Mouse (Mus musculus) hindbrain, embryonic 16.5 days (tissue): ENCODE data around the gene Ptges3l. TPM values are rescaled to one million over a fixed set of nuclear protein-coding genes. Genes with fewer than 3 reads are reported as not detected.
"Not testable (repeated sequence)": the region's sequence is repeated elsewhere in the genome, so short reads cannot be mapped to it uniquely, and the experiment has no call there.

ENCODE experiments used
- ATAC-seq: fragments of 200-750 bp; cut with Nextera tagmentation; 2 replicates; pipeline ENCODE4 v1.8.0; 2017; ENCODE audit warnings: moderate TSS enrichment, moderate library complexity
- H3K27ac ChIP-seq: fragments of 300-500 bp; sonication (generic); 2 replicates; pipeline ENCODE4 v1.5.1; 2014; ENCODE audit warnings: low read depth, mild to moderate bottlenecking, control low read depth, low read length, moderate library complexity
- H3K27me3 ChIP-seq: fragments of 300-500 bp; sonication (generic); replicated peaks from 2 replicates; pipeline ENCODE4 v1.6.1; 2014; ENCODE audit warnings: low read length; ENCODE audit not compliant: control insufficient read depth, insufficient read depth
- H3K36me3 ChIP-seq: fragments of 300-500 bp; sonication (generic); 2 replicates; pipeline ENCODE4 v1.6.1; 2014; ENCODE audit warnings: mild to moderate bottlenecking, low read length, moderate library complexity, mixed read lengths; ENCODE audit not compliant: control insufficient read depth, insufficient read depth
- H3K4me1 ChIP-seq: fragments of 300-500 bp; sonication (generic); 2 replicates; pipeline ENCODE4 v1.6.1; 2014; ENCODE audit warnings: low read depth, low read length; ENCODE audit not compliant: control insufficient read depth, insufficient read depth
- H3K4me2 ChIP-seq: fragments of 300-500 bp; sonication (generic); 2 replicates; pipeline ENCODE4 v1.6.1; 2014; ENCODE audit warnings: mild to moderate bottlenecking, low read length, control low read depth, moderate library complexity
- H3K4me3 ChIP-seq: fragments of 300-500 bp; sonication (generic); 2 replicates; pipeline ENCODE4 v1.5.1; 2014; ENCODE audit warnings: mild to moderate bottlenecking, low read length, control low read depth, moderate library complexity
- H3K9ac ChIP-seq: fragments of 300-500 bp; sonication (generic); 2 replicates; pipeline ENCODE4 v1.6.1; 2014; ENCODE audit warnings: low read depth, mild to moderate bottlenecking, control low read depth, low read length, moderate library complexity
- H3K9me3 ChIP-seq: fragments of 300-500 bp; sonication (generic); 2 replicates; pipeline ENCODE4 v1.6.1; 2014; ENCODE audit warnings: mild to moderate bottlenecking, low read length, moderate library complexity; ENCODE audit not compliant: control insufficient read depth
- WGBS: fragments of 180-500 bp; shearing (Covaris S2); extraction: QIAGEN DNeasy Blood & Tissue Kit; methylation state at CpG from one replicate; pipeline ENCODE4 v1.1.7; 2014; 5-methylcytosine and 5-hydroxymethylcytosine counted together
- polyA plus RNA-seq: library from polyadenylated mRNA; unstranded; fragments of >200 nt; fragmentation: Nextera tagmentation; extraction: Ambion mirVana; gene quantifications from 2 replicates; pipeline ENCODE4 v1.2.1, GENCODE M21; 2015

Gene Ptges3l
- polyA plus RNA-seq, 1 experiment from 2014 or later = 3.1 TPM

DNA sequence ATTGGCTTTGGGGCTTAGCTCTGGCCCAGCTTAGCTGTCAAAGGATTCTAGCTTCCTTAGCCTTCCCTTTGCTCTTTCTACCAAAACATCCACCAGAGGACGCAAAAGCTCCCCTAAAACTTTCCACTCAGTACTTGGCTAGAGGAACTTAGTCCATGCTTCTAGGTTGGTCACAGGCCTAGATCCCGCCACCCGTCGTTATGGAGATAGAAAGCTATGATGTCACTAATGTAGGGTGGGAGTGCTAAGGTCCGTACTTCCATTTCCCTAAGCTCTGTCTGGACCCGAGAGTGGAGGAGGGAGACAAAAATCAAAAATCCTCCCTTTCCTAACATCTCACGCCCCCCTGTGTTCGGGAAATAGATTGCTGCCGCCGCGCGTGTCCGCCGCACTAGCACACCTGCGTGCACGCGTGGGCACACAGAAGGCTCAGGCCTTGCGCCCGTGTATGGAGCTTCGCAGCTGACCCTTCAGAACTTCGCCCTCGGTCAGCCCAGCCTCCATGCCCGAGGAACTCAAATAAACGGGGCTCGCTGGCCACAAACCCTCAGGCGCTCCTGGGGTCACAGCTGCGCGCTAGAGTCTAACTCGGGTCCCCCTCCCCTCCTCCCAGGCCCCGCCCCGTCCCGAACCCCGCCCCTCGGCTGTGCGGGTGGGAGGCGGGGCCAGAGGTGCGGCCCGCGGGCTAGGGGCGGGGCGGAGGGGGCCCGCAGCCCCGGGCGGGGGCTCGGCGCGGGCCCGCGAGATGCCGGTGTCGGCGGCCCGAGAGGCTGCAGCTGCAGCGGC, 42.5 kb upstream of the Ptges3l start:
- Histone ChIP-seq H3K4me1 (peaks cover 40% of the 10 kb centered on the region), H3K36me3 (no peaks in the 10 kb centered on the region; the same call in 1 of the 2 replicates), H3K9me3 (no peaks in the 10 kb centered on the region), H3K4me3 (peak overlapping the region; percentile 86), H3K4me2 (peak overlapping the region; percentile 86), H3K9ac (peak overlapping the region; percentile 89), H3K27ac (peak overlapping the region; percentile 88), H3K27me3 (no peaks in the 10 kb centered on the region)
- ATAC-seq = peak; percentile 72
- WGBS = under 1% methylated on average over 52 of the region's 54 CpGs

DNA sequence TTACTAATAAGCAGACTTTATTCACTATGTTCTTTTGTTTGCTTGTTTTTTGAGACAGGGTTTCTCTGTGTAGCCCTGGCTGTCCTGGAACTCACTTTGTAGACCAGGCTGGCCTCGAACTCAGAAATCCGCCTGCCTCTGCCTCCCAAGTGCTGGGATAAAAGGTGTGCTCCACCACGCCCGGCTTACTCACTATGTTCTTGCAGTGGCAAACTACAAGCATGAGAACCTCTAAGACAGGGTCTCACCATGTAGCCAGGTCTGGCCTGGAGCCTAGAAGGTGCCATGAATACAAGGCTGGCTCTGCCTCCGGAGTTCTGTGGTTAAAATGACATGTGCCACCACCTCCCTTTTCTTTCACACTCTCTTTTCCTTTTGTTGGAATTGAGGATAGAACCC, 41.4 kb upstream of the Ptges3l start:
- H3K27ac ChIP-seq, H3K9me3 ChIP-seq, H3K36me3 ChIP-seq, H3K27me3 ChIP-seq, H3K9ac ChIP-seq, ATAC-seq: not testable (repeated sequence)
- peaks cover 46% of the 10 kb centered on the region for H3K4me1 ChIP-seq
- peak overlapping the region; percentile 61 for H3K4me2 ChIP-seq
- peak overlapping the region; percentile 94 for H3K4me3 ChIP-seq
- whole genome bisulfite sequencing = 66% methylated on average over 5 of the region's 5 CpGs

DNA sequence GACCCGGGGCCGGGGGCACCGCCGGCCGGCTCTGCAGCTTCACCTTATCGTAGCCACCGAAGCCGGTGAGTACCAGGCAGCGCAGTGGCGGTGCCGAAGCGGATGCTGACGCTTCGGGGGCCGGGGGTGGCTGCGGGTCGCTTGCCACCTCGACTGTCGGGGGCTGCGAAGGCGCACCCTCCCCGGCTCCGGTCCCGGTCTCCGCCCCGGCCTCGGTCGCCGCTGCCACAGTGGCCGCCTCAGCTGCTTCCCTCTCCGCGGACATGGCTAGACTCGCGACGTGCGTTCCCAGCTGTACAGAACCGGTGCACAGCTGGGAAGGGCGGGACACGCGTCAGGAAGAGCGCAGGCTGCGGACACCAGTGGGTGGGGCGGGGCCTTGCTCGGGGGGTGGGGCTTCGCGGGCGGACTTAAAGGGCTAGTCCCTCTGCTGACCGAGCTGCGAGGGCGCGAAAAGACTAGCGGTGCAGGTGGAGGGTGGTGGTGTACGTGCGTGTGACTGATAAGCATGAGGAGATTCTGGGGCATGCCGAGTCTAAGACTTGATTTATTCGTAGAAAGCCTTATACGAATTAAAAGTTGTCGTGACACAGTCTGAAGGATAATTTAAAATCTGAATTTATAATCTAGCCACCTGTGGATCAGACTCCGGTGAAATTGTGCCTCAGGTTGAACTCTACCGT, 40.9 kb upstream of the Ptges3l start, which contains the start of gene Vat1:
Gene Vat1, minus strand, starts transcription at position 362 of the 683 bp plus-strand sequence.
- peak within 1 kb of the TSS; percentile 93 for H3K9ac ChIP-seq

DNA sequence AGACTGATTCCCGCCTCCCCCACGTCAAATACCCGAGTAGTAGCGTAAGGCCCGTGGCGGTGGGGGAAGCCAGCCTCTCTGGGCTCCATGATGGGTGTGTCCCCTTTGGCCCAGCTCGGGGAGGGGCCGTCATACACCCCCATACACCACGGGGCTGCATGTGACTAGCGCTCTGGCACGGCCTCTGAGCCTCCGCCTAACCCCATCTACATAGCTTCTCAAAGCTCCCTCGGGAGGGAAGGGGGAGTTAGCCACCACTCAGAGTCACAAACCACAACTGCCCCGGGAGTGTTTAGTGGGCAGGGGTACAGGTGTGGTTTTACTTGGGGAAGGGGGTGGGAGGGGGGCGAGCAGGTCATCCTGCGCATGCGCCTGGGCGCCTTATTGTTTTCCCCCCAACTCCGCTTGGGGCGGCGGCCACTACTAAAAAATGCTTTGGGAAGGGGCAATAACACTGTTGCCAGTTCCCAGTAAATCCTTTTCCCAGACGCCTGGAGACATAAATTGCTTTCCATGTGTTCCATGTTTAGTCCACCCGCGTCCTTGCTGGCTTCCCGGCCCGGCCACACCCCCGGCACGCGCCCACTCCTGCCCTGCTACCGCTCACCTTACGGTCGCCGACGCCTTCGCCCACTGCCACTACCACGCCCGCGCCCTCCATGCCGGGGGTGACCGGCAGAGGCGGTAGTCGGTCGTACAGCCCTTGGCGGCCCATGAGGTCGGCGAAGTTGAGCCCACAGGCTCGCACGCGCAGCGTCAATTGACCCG, 40.2 kb upstream of the Ptges3l start:
- under 1% methylated on average over 51 of the region's 51 CpGs for WGBS
- H3K27me3 ChIP-seq = no peaks in the 10 kb centered on the region
- H3K9ac ChIP-seq = peak overlapping the region; percentile 93
- H3K36me3 ChIP-seq = peaks cover 15% of the 10 kb centered on the region
- no peaks in the 10 kb centered on the region for H3K9me3 ChIP-seq
- peak overlapping the region; percentile 61 for H3K4me2 ChIP-seq
- H3K27ac ChIP-seq = peak overlapping the region; percentile 94
- peaks cover 46% of the 10 kb centered on the region for H3K4me1 ChIP-seq
- peak overlapping the region; percentile 94 for H3K4me3 ChIP-seq
- ATAC-seq = peak; percentile 25

More for the DNA sequence above, 40.9 kb upstream of the Ptges3l start, which contains the start of gene Vat1:
- H3K36me3 ChIP-seq = peaks cover 11% of the 10 kb centered on the region
- H3K27ac ChIP-seq = peak within 1 kb of the TSS; percentile 94
- H3K9me3 ChIP-seq = no peaks in the 10 kb centered on the region
- peak within 1 kb of the TSS; percentile 86 for H3K4me2 ChIP-seq
- peak; percentile 73 for ATAC-seq
- under 1% methylated on average over 60 of the region's 60 CpGs for WGBS
- no peaks in the 10 kb centered on the region for H3K27me3 ChIP-seq
- H3K4me1 ChIP-seq = peaks cover 46% of the 10 kb centered on the region
- H3K4me3 ChIP-seq = peak within 1 kb of the TSS; percentile 94

DNA sequence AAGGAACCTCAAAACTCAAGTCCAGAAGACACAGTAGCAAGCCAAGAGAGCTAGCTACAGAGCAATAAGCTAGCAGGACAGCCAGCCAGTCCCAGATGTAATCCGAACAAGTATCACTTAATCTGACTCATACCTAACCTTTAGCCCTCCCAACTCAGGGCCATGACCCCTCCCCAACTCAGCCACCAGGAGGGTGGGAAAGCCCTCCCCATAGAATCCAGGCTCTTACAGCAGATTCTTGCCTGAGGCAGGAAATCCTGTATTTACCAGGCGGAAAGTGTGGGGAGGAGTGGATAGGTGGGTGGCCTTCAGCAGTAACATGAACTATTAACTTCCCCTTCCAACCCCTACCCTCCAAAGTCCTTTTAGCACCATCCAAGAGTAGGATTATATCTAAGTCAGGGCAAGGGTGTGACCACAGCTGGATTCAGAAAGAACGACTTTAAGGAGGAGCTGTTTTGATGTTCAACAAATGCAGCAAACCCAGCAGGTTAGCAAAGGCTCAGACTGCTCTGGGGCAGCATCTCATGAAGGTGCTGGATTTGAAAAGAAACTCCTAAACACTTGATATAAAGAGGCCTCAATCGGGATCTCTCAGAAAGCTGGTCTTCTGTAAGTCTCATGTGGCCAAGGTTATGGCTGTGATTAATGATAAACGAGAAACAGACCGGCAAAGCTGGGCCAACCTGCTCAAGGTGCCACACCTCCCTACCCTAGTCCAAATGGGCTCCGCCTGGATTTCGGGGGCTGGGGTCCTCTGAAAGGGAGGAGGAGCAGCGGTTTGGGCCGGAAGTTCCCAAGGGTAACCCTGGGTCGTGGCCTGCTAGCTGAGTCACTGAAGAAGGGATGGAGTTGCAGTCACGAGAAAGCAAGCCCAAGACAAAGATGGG, 39.3 kb upstream of the Ptges3l start, which contains the start of gene Rnd2:
Gene Rnd2, plus strand, starts transcription at position 789 of the 890 bp plus-strand sequence.
- WGBS = 8% methylated on average over 12 of the region's 12 CpGs

DNA sequence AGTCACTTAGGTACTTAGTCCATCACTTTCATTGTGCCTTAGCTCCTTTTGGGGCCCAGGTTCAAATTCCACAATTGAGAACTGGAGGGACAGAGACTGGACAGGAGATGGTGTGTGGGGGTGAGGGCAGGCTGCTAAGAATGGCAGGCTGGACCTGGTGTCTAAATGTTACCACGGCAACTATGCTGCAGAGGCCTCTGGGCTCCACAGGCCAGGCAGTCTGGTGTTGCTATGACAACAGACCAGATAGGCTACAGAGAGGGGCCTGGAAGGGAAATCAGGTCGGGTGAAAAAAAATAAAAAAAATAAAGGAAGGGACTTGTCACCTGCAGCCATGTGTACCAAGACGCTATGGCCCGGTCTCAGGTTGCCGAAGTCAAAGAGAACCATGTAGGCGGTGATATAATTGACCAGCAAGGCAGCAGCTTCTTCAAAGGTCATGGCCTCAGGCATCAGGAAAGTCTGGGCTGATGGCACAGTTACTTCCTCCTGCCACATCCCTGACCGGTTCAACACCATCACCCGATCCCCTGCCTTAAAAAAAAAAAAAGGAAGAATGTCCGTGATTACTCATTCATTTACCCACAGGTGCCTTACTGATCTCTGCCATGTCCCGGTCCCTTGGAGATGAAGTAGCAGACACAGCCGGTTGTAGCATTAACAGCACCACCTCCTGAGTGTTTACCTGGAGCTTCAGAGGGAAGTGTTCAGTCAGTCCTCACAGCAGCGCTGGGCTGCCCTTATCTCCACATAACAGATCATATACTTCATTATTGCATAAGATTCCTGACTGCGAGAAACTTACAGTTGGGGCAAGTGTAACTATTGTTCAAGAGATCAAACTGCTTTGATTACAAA, 37.7 kb upstream of the Ptges3l start:
- 21% methylated on average over 13 of the region's 13 CpGs for WGBS
- Histone ChIP-seq H3K36me3 (peaks cover 34% of the 10 kb centered on the region), H3K4me3 (no peak overlapping the region), H3K27me3 (no peaks in the 10 kb centered on the region), H3K4me1 (peaks cover 34% of the 10 kb centered on the region), H3K27ac (no peak overlapping the region), H3K9ac (no peak overlapping the region), H3K4me2 (peak overlapping the region; percentile 61), H3K9me3 (no peaks in the 10 kb centered on the region)
- no peak for ATAC-seq

More for the DNA sequence above, 39.3 kb upstream of the Ptges3l start, which contains the start of gene Rnd2:
- Histone ChIP-seq H3K9me3 (no peaks in the 10 kb centered on the region), H3K27me3 (no peaks in the 10 kb centered on the region), H3K27ac (peak within 1 kb of the TSS; percentile 94), H3K4me3 (peak within 1 kb of the TSS; percentile 94), H3K4me1 (peaks cover 41% of the 10 kb centered on the region), H3K36me3 (peaks cover 23% of the 10 kb centered on the region), H3K4me2 (peak within 1 kb of the TSS; percentile 61), H3K9ac (peak within 1 kb of the TSS; percentile 93)
- 0 out of 2 replicates have a peak, but pooled peaks have one; percentile 0 for ATAC-seq

DNA sequence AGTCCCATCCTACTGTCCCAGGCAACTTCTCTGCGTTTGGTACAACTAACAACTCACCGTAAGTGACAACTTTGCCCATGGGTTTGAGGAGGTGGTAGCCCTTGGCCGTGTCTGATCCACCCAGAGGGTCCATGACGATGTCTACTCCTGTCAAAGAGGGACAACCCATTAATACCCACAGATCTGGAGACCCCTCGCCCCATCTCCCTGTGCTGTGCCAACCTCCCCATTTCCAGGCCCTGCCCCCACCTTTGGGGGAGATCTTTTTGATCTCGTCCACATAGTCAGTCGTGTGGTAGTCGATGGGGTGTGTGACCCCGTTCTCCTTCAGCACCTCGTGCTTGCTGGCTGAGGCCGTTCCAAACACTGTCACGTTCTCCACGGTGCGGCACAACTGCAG, 37.0 kb upstream of the Ptges3l start:
- ATAC-seq = no peak
- Histone ChIP-seq H3K4me2 (no peak overlapping the region), H3K27me3 (no peaks in the 10 kb centered on the region), H3K9me3 (no peaks in the 10 kb centered on the region), H3K4me1 (peaks cover 31% of the 10 kb centered on the region), H3K27ac (no peak overlapping the region), H3K36me3 (peaks cover 36% of the 10 kb centered on the region), H3K9ac (no peak overlapping the region), H3K4me3 (no peak overlapping the region)
- WGBS = 54% methylated on average over 14 of the region's 14 CpGs
